Mouse (Mus musculus) lung, adult 2 months (tissue): ENCODE measurements at regions not wholly inside any gene's neighbourhood (a gene's known extent, or its start where the extent isn't known, plus 50 kb on each side); places are given as distances from the start of the nearest gene placed in this dataset.

Source experiments
- CTCF ChIP-seq: fragments of 200-500 bp; IDR thresholded peaks from 2 replicates; pipeline ENCODE4 v1.5.1; 2011; ENCODE audit warnings: mild to moderate bottlenecking, low read length, control low read depth; ENCODE audit not compliant: insufficient read depth
- POLR2A ChIP-seq: fragments of 200-500 bp; IDR thresholded peaks from 2 replicates; pipeline ENCODE4 v1.6.1; 2011; ENCODE audit warnings: low read depth, mild to moderate bottlenecking, control low read depth, low read length, borderline replicate concordance; ENCODE audit errors: extremely low read depth

GRCm38 (mm10) chr12:79880751-79881261, 232.0 kb downstream of the Zfp36l1 start:
- TF ChIP-seq CTCF (no peak), POLR2A (no peak)
